Mouse (Mus musculus) brown adipose tissue, adult 24 weeks (tissue): Measurements from ENCODE around the gene Abhd15. TPM values are rescaled to one million over a fixed set of nuclear protein-coding genes. Genes with fewer than 3 reads are reported as not detected.

ENCODE experiments used
- polyA plus RNA-seq: library from polyadenylated mRNA; stranded (reverse); fragments of >200 nt; gene quantifications from 2 replicates; pipeline ENCODE4 v1.2.4, GENCODE M21; 2012; ENCODE audit not compliant: missing spikeins, insufficient read depth, insufficient read length

Abhd15 gene
- polyA plus RNA-seq, 1 experiment, result 13.4 TPM

Other genes starting within 250 kb of the Abhd15 start
- 1.7 and 5.1 TPM in 2 replicates for gene Coro6, start 52.7 kb upstream of the Abhd15 start, polyA plus RNA-seq
- 1.2 and 1.6 TPM in 2 replicates for gene Ankrd13b, start 25.4 kb upstream of the Abhd15 start, polyA plus RNA-seq
- 13.6 and 15.6 TPM in 2 replicates for gene Git1, start 21.6 kb upstream of the Abhd15 start, polyA plus RNA-seq
- 7.7 and 8.4 TPM in 2 replicates for gene Trp53i13, start 859 bp downstream of the Abhd15 start, polyA plus RNA-seq
- not detected in 2 replicates for gene Gm10392, start 4.1 kb downstream of the Abhd15 start, polyA plus RNA-seq
- gene Taok1, start 92.7 kb downstream of the Abhd15 start, polyA plus RNA-seq, result 21.1 and 25.8 TPM in 2 replicates
- gene Nufip2, start 171.0 kb downstream of the Abhd15 start, polyA plus RNA-seq, result 13.1 and 16.1 TPM in 2 replicates
- gene Cryba1, start 210.2 kb downstream of the Abhd15 start, polyA plus RNA-seq, result not detected in 2 replicates
- 17.4 and 18.2 TPM in 2 replicates for gene Myo18a, start 248.1 kb downstream of the Abhd15 start, polyA plus RNA-seq